Mouse (Mus musculus): ENCODE results near the gene Mbd6. TPM values are rescaled to one million over a fixed set of nuclear protein-coding genes. Genes with fewer than 3 reads are reported as not detected.

The Mbd6 gene
- total RNA-seq (2014; fragmentation: Nextera tagmentation) (107 and 121 TPM in 2 replicates), total RNA-seq (2017) (4.1 and 6.6 TPM in 2 replicates), polyA plus RNA-seq (2012) (239 and 302 TPM in 2 replicates)

DNA sequence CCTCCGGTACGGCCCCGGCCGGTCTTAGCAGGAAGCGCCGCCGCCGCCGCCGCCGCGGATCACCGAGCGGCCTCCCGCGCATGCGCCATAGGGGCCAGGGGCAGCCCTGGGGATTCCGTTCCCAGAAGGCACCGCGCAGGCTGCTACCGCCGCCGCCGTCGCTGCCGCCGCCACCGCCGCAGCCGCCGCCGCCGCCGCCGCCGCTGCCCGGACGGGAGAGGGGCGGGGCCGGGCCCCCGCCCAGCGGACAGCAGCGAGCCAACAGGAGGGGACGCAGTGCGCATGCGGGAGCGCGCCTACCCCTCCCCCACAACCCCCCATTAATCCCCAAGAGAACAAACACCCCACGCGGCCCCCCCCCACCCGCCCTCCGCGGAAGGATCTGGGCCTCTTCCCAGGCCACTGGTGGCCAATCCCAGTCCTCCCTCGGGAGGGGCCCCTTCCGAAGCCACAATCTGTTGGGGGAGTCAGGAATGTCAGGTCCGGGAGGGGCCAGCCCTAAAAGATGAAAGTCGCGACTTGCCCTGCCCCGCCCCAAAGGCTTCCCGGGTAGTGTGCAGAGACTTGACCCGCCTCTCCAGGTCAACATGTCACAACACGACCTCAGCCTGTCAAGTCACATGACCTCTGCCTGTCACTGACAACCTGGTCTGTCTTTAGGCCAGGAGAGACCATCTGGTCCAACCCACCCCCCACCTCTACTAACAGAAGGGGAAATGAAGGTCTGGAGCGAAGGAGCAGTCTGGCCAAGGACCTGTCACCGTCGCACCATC lies at the start of gene Mbd6:
Gene Mbd6 (minus strand): TSS at position 219 of the 773 bp plus-strand sequence.
- Histone ChIP-seq H3K9me3 (replicated peaks) (no peaks in the 10 kb centered on the region), H3K4me1 (ENCODE audit: insufficient read depth, low read depth, low read length) (peaks cover 78% of the 10 kb centered on the region), H3K27me3 (ENCODE audit: insufficient read depth, low read length) (no peaks in the 10 kb centered on the region), H3K36me3 (replicated peaks) (peaks cover 59% of the 10 kb centered on the region), H3K4me3 (ENCODE audit: low read depth, low read length) (peak within 1 kb of the TSS; percentile 81)
- DNase-seq (ENCODE audit: low spot score) (peak; percentile 97), ATAC-seq (ENCODE audit: extremely low read depth, insufficient number of reproducible peaks, low FRiP score, poor library complexity, severe bottlenecking) (peak; percentile 54)
- 0 out of 2 replicates have a peak, but pooled peaks have one; percentile 17 for TF ChIP-seq POLR2AphosphoS5 (IDR thresholded peaks at IDR 0.05; ENCODE audit: insufficient replicate concordance, low read depth, low read length)
- TF ChIP-seq TAL1 (conservative IDR thresholded peaks at IDR 0.05; ENCODE audit: low read depth, low read length): no peak

DNA sequence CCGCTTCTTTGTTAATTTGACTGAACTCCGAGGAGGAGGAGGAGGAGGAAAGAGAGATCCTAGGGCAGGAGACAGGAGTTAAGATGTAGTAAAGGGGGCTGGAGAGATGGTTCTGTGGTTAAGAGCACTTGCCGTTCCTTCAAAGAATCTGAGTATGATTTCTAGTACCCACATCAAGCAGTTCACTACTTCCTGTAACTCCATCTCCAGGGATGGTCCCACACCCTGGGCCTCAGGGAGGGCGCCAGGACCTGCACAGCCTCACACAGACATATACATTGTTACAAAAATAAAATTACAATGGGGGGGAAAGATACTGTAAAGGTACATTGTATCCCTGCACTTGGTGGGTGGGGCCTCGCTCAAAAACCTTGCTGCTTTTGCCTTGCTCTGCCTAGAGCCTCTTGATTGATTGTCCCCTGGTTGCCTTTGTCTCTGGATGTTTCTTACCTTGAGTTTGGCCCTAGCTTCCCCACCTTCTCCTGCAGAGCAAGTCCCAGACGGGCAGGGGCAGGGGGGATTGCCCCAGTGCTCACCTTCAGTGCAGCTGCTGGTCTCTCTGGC lies 48.8 kb upstream of the Mbd6 start:
- no peak for TF ChIP-seq TAL1 (conservative IDR thresholded peaks at IDR 0.05; ENCODE audit: low read depth, low read length)
- TF ChIP-seq GATA2 (IDR thresholded peaks at IDR 0.05; ENCODE audit: borderline replicate concordance, low read depth, low read length): no peak
- TF ChIP-seq GATA1 (IDR thresholded peaks at IDR 0.05; ENCODE audit: borderline replicate concordance, low read length): no peak
- ATAC-seq (ENCODE audit: extremely low read depth, insufficient number of reproducible peaks, low FRiP score, poor library complexity, severe bottlenecking) (no peak), DNase-seq (ENCODE audit: low spot score) (no peak)
- Histone ChIP-seq H3K36me3 (replicated peaks) (peaks cover 3% of the 10 kb centered on the region), H3K27me3 (ENCODE audit: insufficient read depth, low read length) (peaks cover 48% of the 10 kb centered on the region), H3K9me3 (replicated peaks) (no peaks in the 10 kb centered on the region), H3K4me3 (ENCODE audit: low read depth, low read length) (no peak overlapping the region), H3K4me1 (ENCODE audit: insufficient read depth, low read depth, low read length) (peaks cover 66% of the 10 kb centered on the region)

DNA sequence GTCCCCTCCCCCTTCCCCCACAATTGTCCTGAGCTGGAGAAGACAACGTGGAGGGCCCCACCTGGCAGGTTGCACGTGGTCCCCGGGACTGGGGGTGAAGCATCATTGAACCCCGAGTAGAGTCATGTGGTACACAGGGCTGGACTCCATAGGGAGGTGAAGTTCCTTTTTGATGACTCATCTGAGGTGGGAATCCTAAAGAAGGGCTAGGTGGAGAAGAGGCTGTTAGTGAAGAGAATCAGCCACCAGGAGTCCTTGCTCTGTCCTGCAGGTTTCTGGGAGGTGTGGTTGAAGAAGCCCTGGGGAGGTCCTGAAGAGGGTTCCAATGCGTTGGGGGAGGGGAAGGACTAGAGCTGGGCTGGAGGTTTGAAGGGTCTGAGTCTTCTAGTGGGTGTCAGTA lies 48.1 kb upstream of the Mbd6 start:
- TF ChIP-seq POLR2AphosphoS5 (IDR thresholded peaks at IDR 0.05; ENCODE audit: insufficient replicate concordance, low read depth, low read length) (no peak), GATA1 (IDR thresholded peaks at IDR 0.05; ENCODE audit: borderline replicate concordance, low read length) (no peak), TAL1 (conservative IDR thresholded peaks at IDR 0.05; ENCODE audit: low read depth, low read length) (no peak), CTCF (IDR thresholded peaks at IDR 0.05; ENCODE audit: low read depth, low read length) (no peak), GATA2 (IDR thresholded peaks at IDR 0.05; ENCODE audit: borderline replicate concordance, low read depth, low read length) (no peak)
- Histone ChIP-seq H3K4me3 (ENCODE audit: low read depth, low read length) (no peak overlapping the region), H3K4me1 (ENCODE audit: insufficient read depth, low read depth, low read length) (peaks cover 64% of the 10 kb centered on the region), H3K27me3 (ENCODE audit: insufficient read depth, low read length) (peaks cover 43% of the 10 kb centered on the region), H3K36me3 (replicated peaks) (peaks cover 9% of the 10 kb centered on the region), H3K9me3 (replicated peaks) (no peaks in the 10 kb centered on the region)
- DNase-seq (ENCODE audit: low spot score): no peak
- no peak for ATAC-seq (ENCODE audit: extremely low read depth, insufficient number of reproducible peaks, low FRiP score, poor library complexity, severe bottlenecking)

DNA sequence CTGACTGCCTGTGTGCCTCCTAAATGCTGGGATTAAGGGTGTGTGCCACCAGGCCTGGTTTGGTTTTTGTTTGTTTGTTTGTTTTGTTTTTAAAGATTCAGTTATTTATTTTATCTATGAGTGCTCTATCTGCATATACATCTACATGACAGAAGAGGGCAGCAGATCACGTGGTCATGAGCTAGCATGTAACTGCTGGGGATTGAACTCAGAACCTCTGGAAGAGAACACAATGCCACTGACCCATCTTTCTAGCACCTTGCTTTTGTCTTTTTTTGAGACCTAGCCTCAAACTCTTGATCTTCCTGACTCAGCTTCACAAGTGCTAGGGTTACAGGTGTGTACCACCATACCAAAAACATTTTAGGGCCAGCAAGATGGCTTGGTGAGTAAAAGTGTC lies 46.5 kb upstream of the Mbd6 start:
- Histone ChIP-seq H3K9me3 (replicated peaks) (no peaks in the 10 kb centered on the region), H3K36me3 (replicated peaks) (peaks cover 26% of the 10 kb centered on the region), H3K4me1 (ENCODE audit: insufficient read depth, low read depth, low read length) (peaks cover 63% of the 10 kb centered on the region), H3K4me3 (ENCODE audit: low read depth, low read length) (no peak overlapping the region), H3K27me3 (ENCODE audit: insufficient read depth, low read length) (peaks cover 26% of the 10 kb centered on the region)
- no peak for TF ChIP-seq GATA1 (IDR thresholded peaks at IDR 0.05; ENCODE audit: borderline replicate concordance, low read length)
- TF ChIP-seq TAL1 (conservative IDR thresholded peaks at IDR 0.05; ENCODE audit: low read depth, low read length): no peak
- no peak for TF ChIP-seq POLR2AphosphoS5 (IDR thresholded peaks at IDR 0.05; ENCODE audit: insufficient replicate concordance, low read depth, low read length)
- no peak for TF ChIP-seq CTCF (IDR thresholded peaks at IDR 0.05; ENCODE audit: low read depth, low read length)
- no peak for TF ChIP-seq GATA2 (IDR thresholded peaks at IDR 0.05; ENCODE audit: borderline replicate concordance, low read depth, low read length)
- DNase-seq (ENCODE audit: low spot score): no peak
- ATAC-seq (ENCODE audit: extremely low read depth, insufficient number of reproducible peaks, low FRiP score, poor library complexity, severe bottlenecking): no peak

DNA sequence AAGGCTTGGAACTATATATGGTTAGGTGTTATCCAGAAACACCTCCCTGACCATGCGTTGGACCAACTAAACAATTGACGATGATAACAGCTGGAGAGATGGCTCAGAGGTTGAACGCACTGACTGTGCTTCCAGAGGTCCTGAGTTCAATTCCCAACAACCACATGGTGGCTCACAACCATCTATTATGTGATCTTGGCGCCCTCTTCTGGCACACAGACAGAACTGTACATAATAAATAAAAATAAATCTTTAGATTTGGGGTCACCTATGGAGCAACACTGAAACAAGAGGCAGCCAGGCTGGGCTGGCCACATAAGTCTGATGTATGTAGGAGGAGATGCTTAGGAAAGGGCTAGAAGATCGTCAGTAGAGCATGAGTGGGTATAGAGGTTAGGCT lies 44.3 kb upstream of the Mbd6 start:
- no peak for DNase-seq (ENCODE audit: low spot score)
- no peak overlapping the region for H3K4me3 ChIP-seq (ENCODE audit: low read depth, low read length)
- peaks cover 62% of the 10 kb centered on the region for H3K4me1 ChIP-seq (ENCODE audit: insufficient read depth, low read depth, low read length)

DNA sequence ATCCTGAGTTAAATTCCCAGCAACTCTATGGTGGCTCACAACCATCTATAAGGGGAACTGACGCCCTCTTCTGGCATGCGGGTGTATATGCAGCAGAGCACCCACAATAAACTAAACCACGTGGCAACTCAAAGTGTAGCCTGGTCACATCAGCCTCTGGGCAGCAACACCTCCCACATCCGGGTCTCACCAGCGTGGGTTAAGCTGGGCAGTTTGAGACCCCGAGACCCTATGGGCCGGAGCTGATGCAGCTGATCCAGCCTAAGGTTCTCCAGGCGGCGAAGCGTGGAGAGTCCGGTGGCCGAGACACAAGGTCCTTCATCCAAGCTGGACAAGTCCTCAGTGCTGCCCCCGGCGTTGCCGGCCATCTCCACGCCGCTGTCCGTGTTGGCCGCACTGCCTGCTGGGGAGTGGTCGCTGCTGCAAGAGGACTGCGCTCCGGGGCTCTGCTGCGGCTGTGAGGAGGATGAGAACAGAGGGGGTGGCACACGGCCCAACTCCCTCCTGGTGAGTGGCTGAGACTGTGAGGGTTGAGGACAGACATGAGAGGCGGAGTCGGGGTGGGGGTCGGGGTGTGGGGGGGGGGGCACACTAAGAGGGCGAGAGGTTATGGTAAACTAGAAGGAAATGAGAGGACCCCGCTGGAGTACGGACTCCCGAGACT lies 43.5 kb upstream of the Mbd6 start:
- DNase-seq (ENCODE audit: low spot score): no peak
- Histone ChIP-seq H3K4me1 (ENCODE audit: insufficient read depth, low read depth, low read length) (peaks cover 62% of the 10 kb centered on the region), H3K9me3 (replicated peaks) (no peaks in the 10 kb centered on the region), H3K27me3 (ENCODE audit: insufficient read depth, low read length) (peaks cover 9% of the 10 kb centered on the region; the same call in 1 of the 2 replicates), H3K4me3 (ENCODE audit: low read depth, low read length) (no peak overlapping the region), H3K36me3 (replicated peaks) (peaks cover 55% of the 10 kb centered on the region)
- no peak for TF ChIP-seq GATA2 (IDR thresholded peaks at IDR 0.05; ENCODE audit: borderline replicate concordance, low read depth, low read length)
- TF ChIP-seq CTCF (IDR thresholded peaks at IDR 0.05; ENCODE audit: low read depth, low read length): peak; percentile 53
- ATAC-seq (ENCODE audit: extremely low read depth, insufficient number of reproducible peaks, low FRiP score, poor library complexity, severe bottlenecking): no peak

More for the DNA sequence above, 44.3 kb upstream of the Mbd6 start:
- Histone ChIP-seq H3K9me3 (replicated peaks) (no peaks in the 10 kb centered on the region), H3K27me3 (ENCODE audit: insufficient read depth, low read length) (peaks cover 15% of the 10 kb centered on the region), H3K36me3 (replicated peaks) (peaks cover 47% of the 10 kb centered on the region)
- no peak for ATAC-seq (ENCODE audit: extremely low read depth, insufficient number of reproducible peaks, low FRiP score, poor library complexity, severe bottlenecking)
- TF ChIP-seq CTCF (IDR thresholded peaks at IDR 0.05; ENCODE audit: low read depth, low read length): no peak
- no peak for TF ChIP-seq POLR2AphosphoS5 (IDR thresholded peaks at IDR 0.05; ENCODE audit: insufficient replicate concordance, low read depth, low read length)
- no peak for TF ChIP-seq TAL1 (conservative IDR thresholded peaks at IDR 0.05; ENCODE audit: low read depth, low read length)
- TF ChIP-seq GATA1 (IDR thresholded peaks at IDR 0.05; ENCODE audit: borderline replicate concordance, low read length): no peak
- TF ChIP-seq GATA2 (IDR thresholded peaks at IDR 0.05; ENCODE audit: borderline replicate concordance, low read depth, low read length): no peak
